Mouse (Mus musculus): ENCODE measurements around the gene Stac. TPM values are rescaled to one million over a fixed set of nuclear protein-coding genes. Genes with fewer than 3 reads are reported as not detected.

The Stac gene
- polyA plus RNA-seq, 1 experiment from 2014 or later: 1.1 TPM

DNA sequence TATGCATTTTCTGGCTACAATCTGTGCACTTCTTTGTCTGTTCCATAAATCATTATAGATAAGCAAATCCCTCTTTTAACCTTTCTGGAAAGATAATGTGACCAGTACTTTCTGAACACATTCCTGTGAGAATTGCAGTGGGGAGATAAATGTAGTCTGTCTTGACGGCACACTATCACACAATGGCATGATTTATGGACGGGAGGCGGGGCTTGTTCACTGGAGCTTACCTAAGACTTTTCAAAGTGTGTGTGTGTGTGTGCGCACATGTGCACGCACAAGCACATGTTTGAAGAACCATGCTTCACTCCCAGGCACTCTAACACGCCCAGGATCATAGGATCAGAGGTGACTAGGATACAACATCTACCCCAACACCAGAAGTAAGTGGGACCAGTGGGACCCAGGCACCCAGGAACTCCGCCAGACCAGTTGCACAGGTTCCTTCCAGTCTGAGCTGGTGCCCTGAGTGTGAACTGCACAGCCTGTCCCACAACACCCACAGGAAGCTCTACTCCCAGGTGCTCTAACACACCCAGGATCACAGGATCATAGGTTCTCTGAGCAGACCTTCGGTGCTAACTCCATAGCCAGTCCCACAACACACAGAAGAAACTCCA is 154.6 kb downstream of the Stac start:
- 70% methylated on average over 8 of the region's 8 CpGs for WGBS

DNA sequence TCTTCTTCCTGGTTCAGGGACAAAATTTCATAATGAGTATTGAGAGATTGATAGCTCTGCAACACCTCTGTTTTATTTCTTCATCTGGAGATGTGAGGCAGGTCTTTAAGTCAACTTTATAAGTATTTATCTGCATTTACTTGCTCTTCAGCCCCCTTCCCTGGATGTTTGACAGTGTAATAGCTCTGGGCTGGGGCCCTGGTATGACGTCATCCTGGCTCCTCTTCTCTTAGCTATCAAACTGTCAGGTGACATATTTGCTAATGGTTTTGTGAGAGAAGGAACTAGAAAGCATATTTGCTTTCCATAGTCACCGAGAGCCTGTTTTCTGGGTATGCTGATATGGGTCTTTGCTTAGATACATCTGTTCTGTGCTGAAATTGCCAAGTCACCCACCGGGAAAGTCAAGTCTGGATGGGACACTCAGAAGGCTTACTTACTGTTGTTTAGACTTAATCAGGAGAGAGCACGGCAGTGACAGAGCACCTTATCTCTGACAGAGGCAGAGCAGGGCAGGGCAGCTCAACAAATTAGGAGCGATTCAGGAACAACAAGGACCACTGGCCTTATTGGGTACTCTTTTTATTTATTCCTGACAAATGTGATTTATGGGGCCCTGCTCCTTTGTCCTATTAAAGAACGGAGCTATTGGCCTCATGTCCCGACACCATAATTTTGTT is 155.3 kb downstream of the Stac start:
- WGBS: 35% methylated on average over 7 of the region's 7 CpGs
- no peaks in the 10 kb centered on the region for H3K36me3 ChIP-seq
- H3K4me3 ChIP-seq: no peak overlapping the region
- H3K27me3 ChIP-seq (ENCODE audit: insufficient read depth, poor library complexity, severe bottlenecking): no peaks in the 10 kb centered on the region
- DNase-seq (ENCODE audit: low spot score): no peak
- H3K4me1 ChIP-seq: peaks cover 8% of the 10 kb centered on the region
- H3K27ac ChIP-seq: no peak overlapping the region
- no peaks in the 10 kb centered on the region for H3K9me3 ChIP-seq

More for the DNA sequence above, 154.6 kb downstream of the Stac start:
- no peaks in the 10 kb centered on the region for H3K36me3 ChIP-seq
- H3K27me3 ChIP-seq (ENCODE audit: insufficient read depth, poor library complexity, severe bottlenecking): no peaks in the 10 kb centered on the region
- H3K9me3 ChIP-seq: no peaks in the 10 kb centered on the region
- DNase-seq (ENCODE audit: low spot score): no peak
- peaks cover 8% of the 10 kb centered on the region for H3K4me1 ChIP-seq
- H3K27ac ChIP-seq: no peak overlapping the region
- no peak overlapping the region for H3K4me3 ChIP-seq

DNA sequence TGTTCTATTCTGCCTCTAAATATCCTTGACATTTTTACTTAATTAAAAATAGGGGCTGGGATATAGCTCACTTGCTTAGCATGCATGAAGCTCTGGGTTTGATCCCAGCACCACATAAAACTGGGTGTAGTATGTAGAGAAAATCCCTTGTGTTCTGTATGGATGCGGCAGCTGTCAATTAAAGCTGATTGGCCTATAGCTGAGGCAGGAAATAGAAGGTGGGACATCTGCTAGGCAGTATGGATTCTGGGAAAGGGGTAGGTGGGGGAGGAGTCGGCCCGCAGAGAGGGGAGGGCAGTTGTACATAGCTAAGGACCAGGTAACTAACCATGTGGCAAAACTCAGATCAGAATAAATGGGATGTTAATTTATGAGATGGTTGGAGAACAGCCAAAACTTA is 166.3 kb downstream of the Stac start:
- no peaks in the 10 kb centered on the region for H3K27me3 ChIP-seq (ENCODE audit: insufficient read depth, poor library complexity, severe bottlenecking)
- no peak overlapping the region for H3K4me3 ChIP-seq
- DNase-seq (ENCODE audit: low spot score): no peak
- H3K4me1 ChIP-seq: 0 out of 2 replicates have a peak, but pooled peaks cover 4% of the 10 kb centered on the region
- 88% methylated on average over 3 of the region's 3 CpGs for WGBS
- no peaks in the 10 kb centered on the region for H3K9me3 ChIP-seq
- no peak overlapping the region for H3K27ac ChIP-seq
- H3K36me3 ChIP-seq: no peaks in the 10 kb centered on the region

DNA sequence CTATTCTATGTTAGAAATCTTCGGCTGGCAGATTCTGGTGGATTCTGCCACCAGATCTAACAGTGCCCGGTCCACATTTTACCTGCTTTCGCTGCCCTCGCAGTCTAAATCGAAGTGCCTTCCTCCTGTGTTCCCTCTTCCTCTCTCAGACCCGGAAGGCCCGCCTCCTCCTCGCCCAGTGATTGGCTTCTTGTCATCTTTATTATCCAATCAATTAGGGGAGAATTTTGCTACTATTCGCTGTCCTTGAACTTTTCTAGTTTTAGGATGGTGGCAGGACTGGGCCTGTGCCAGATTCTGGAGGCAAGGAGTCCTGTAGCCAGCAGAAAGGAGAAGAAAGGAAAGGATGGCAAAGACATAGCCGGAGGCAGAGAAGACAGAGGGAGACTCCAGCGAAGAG is 167.0 kb downstream of the Stac start:
- WGBS: 88% methylated on average over 11 of the region's 11 CpGs
- H3K4me3 ChIP-seq: no peak overlapping the region
- 0 out of 2 replicates have a peak, but pooled peaks cover 4% of the 10 kb centered on the region for H3K4me1 ChIP-seq
- no peak for DNase-seq (ENCODE audit: low spot score)
- no peaks in the 10 kb centered on the region for H3K27me3 ChIP-seq (ENCODE audit: insufficient read depth, poor library complexity, severe bottlenecking)
- H3K36me3 ChIP-seq: no peaks in the 10 kb centered on the region
- no peak overlapping the region for H3K27ac ChIP-seq
- no peaks in the 10 kb centered on the region for H3K9me3 ChIP-seq

DNA sequence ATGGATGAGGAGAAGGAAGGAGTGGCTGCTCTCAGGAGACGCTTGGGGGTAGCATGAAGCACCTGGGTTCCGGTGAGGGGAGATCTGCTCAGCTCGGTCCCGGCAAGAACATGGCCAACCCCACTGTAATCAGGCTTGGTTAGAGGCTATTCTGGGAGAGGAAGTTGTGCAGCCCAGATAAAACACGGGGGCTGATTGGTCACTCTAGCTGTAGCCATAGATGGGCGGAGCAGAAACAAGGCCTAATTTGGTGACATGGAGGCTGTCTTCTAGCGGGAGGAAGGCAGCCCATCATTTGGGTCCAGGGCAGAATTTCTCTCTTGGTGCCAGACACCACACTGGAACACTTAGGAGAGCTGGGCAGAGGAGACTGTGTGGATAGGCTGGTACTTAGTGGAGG is 167.9 kb downstream of the Stac start:
- 75% methylated on average over 7 of the region's 7 CpGs for WGBS
- Histone ChIP-seq H3K27ac (no peak overlapping the region), H3K36me3 (no peaks in the 10 kb centered on the region), H3K4me1 (0 out of 2 replicates have a peak, but pooled peaks cover 4% of the 10 kb centered on the region), H3K27me3 (ENCODE audit: insufficient read depth, poor library complexity, severe bottlenecking) (no peaks in the 10 kb centered on the region), H3K9me3 (no peaks in the 10 kb centered on the region), H3K4me3 (no peak overlapping the region)
- DNase-seq (ENCODE audit: low spot score): no peak

DNA sequence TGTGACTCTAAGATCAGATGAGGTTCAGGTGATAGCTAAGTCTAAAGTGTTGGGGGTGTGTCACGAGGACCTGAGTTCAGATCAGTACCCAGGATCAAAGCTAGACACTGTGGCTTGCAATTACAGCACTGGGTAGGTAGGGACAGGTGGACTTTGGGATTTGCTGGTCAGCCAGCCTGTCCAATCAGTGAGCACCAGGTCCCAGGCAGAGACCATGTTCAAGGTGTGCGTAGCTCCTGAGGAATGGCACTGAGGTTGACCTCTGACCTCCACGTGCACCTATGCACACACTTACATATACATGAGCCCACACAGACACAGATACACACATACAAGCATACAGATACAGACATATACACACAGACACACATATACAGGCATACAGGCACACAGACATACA is 174.6 kb downstream of the Stac start:
- Histone ChIP-seq H3K27ac (no peak overlapping the region), H3K4me1 (no peaks in the 10 kb centered on the region), H3K27me3 (ENCODE audit: insufficient read depth, poor library complexity, severe bottlenecking) (no peaks in the 10 kb centered on the region), H3K36me3 (no peaks in the 10 kb centered on the region), H3K4me3 (no peak overlapping the region), H3K9me3 (no peaks in the 10 kb centered on the region)
- WGBS: 88% methylated on average over 3 of the region's 3 CpGs
- peak; percentile 61 for DNase-seq (ENCODE audit: low spot score)

DNA sequence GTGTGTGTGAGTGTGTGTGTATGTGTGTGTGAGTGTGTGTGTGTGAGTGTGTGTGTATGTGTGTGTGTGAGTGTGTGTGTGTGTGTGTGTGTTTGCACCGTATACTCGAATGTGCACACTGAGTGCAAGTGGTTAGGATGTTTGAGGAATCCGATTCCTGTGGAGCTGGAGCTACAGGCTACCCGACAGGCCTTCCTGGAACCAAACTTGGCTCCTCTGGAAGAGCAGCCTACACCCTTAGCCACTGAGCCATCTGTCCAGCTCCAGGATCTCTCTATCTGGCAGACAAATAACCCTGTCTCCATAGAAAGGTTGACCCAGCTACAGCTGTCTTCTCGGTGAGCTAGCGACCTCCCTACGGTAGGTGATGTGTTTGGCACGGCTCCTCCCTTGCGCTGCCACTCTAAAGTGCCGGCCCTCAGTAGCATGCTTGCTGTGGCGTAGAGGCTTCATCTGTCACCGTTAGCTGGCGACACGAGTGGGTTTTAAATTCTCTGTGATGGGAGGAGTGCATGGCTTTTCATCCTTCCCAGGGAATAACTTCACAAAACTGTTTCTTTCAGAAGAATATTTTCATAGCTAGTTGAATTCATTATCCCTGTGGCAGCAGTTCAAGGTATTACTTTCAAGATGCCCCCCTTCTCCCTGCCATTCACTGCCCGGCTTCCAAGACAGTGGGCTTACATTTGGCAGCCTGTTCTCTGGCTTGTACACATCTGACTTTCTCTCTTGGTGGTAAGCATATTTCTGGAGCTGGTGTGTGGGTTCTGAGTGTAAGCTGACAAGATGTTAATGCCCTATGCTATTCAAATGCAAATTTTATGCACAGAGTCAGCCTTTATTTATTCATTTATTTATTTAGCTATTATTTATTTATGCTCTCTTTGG is 175.3 kb downstream of the Stac start:
- peak; percentile 61 for DNase-seq (ENCODE audit: low spot score)
- H3K4me1 ChIP-seq: no peaks in the 10 kb centered on the region
- no peaks in the 10 kb centered on the region for H3K9me3 ChIP-seq
- H3K4me3 ChIP-seq: no peak overlapping the region
- WGBS: 78% methylated on average over 15 of the region's 15 CpGs
- no peaks in the 10 kb centered on the region for H3K27me3 ChIP-seq (ENCODE audit: insufficient read depth, poor library complexity, severe bottlenecking)
- H3K27ac ChIP-seq: no peak overlapping the region
- no peaks in the 10 kb centered on the region for H3K36me3 ChIP-seq

Measured in heart, embryonic 10.5 days (tissue).